Mouse (Mus musculus) MEL (cell line): ENCODE results near the gene Pptc7. TPM values are rescaled to one million over a fixed set of nuclear protein-coding genes. Genes with fewer than 3 reads are reported as not detected.

Source experiments
- DNase-seq: peaks from one replicate; pipeline ENCODE4 v3.0.0; 2011; ENCODE audit warnings: low read depth, low spot score
- H3K27ac ChIP-seq: 2 replicates; pipeline ENCODE4 v1.5.1; 2012; ENCODE audit warnings: low read depth, mild to moderate bottlenecking, control low read depth, low read length, moderate library complexity; ENCODE audit not compliant: control insufficient read depth
- H3K27me3 ChIP-seq, 2 experiments: fragments of 150-350 bp in 1 of 2; sonication (generic) in 1 of 2; 2 replicates each; pipeline ENCODE4 v1.6.1; 2012; ENCODE audit warnings: low read length in 2 of 2, mild to moderate bottlenecking in 2 of 2, improper control_type of control experiment in 1 of 2, moderate library complexity in 1 of 2; ENCODE audit not compliant: insufficient read depth in 2 of 2, control insufficient read depth in 1 of 2
- H3K36me3 ChIP-seq, 2 experiments: 2 replicates each; pipeline ENCODE4 v1.6.1; 2012 to 2014; ENCODE audit warnings: low read length in 2 of 2, improper control_type of control experiment in 1 of 2, inconsistent platforms in 1 of 2, mild to moderate bottlenecking in 1 of 2; ENCODE audit not compliant: insufficient read depth in 2 of 2, control insufficient read depth in 1 of 2
- H3K4me1 ChIP-seq, 2 experiments: fragments of 150-350 bp in 1 of 2; sonication (generic) in 1 of 2; 2 replicates each; pipeline ENCODE4 v1.6.1; 2012; ENCODE audit warnings: low read length in 2 of 2, improper control_type of control experiment in 1 of 2, mild to moderate bottlenecking in 1 of 2; ENCODE audit not compliant: insufficient read depth in 2 of 2, control insufficient read depth in 1 of 2
- H3K4me3 ChIP-seq, 2 experiments: fragments of 150-350 bp in 1 of 2; sonication (generic) in 1 of 2; 2 replicates each; pipeline ENCODE4 v1.5.1; 2012; ENCODE audit warnings: low read depth in 2 of 2, low read length in 2 of 2, mild to moderate bottlenecking in 2 of 2, moderate library complexity in 2 of 2, control low read depth in 1 of 2, improper control_type of control experiment in 1 of 2; ENCODE audit not compliant: control insufficient read depth in 1 of 2, insufficient read depth in 1 of 2
- H3K79me2 ChIP-seq: 2 replicates; pipeline ENCODE4 v1.6.1; 2012; ENCODE audit warnings: mild to moderate bottlenecking, low read length, moderate library complexity; ENCODE audit not compliant: control insufficient read depth, poor library complexity, insufficient read depth
- H3K9ac ChIP-seq: 2 replicates; pipeline ENCODE4 v1.6.1; 2012; ENCODE audit warnings: low read depth, mild to moderate bottlenecking, control low read depth, low read length, moderate library complexity; ENCODE audit not compliant: control insufficient read depth, poor library complexity, severe bottlenecking
- H3K9me3 ChIP-seq: fragments of 150-350 bp; sonication (generic); replicated peaks from 2 replicates; pipeline ENCODE4 v1.6.1; 2012; ENCODE audit warnings: mild to moderate bottlenecking, low read length, improper control_type of control experiment, moderate library complexity; ENCODE audit not compliant: insufficient read depth
- BHLHE40 ChIP-seq: IDR thresholded peaks from 2 replicates; pipeline ENCODE4 v1.6.1; 2012; ENCODE audit warnings: low read depth, mild to moderate bottlenecking, inconsistent platforms, low read length, improper control_type of control experiment, borderline replicate concordance
- CHD1 ChIP-seq: IDR thresholded peaks from 2 replicates; pipeline ENCODE4 v1.6.1; 2012; ENCODE audit warnings: low read depth, mild to moderate bottlenecking, inconsistent platforms, low read length, improper control_type of control experiment
- ELF1 ChIP-seq: IDR thresholded peaks from 2 replicates; pipeline ENCODE4 v1.6.1; 2014; ENCODE audit warnings: low read depth, mild to moderate bottlenecking, inconsistent platforms, low read length, improper control_type of control experiment, moderate library complexity
- GABPA ChIP-seq: IDR thresholded peaks from 2 replicates; pipeline ENCODE4 v1.6.1; 2012; ENCODE audit warnings: low read depth, mild to moderate bottlenecking, inconsistent platforms, low read length, improper control_type of control experiment, moderate library complexity
- MAZ ChIP-seq: IDR thresholded peaks from 2 replicates; pipeline ENCODE4 v1.6.1; 2012; ENCODE audit warnings: low read depth, mild to moderate bottlenecking, inconsistent platforms, low read length, improper control_type of control experiment
- MXI1 ChIP-seq: IDR thresholded peaks from 2 replicates; pipeline ENCODE4 v1.6.1; 2011; ENCODE audit warnings: mild to moderate bottlenecking, low read depth, low read length, improper control_type of control experiment
- RCOR1 ChIP-seq: IDR thresholded peaks from 2 replicates; pipeline ENCODE4 v1.6.1; 2012; ENCODE audit warnings: low read depth, mild to moderate bottlenecking, inconsistent platforms, low read length, improper control_type of control experiment
- TBP ChIP-seq: IDR thresholded peaks from 2 replicates; pipeline ENCODE4 v1.8.0; 2011; ENCODE audit warnings: low read depth, low read length, improper control_type of control experiment
- UBTF ChIP-seq: IDR thresholded peaks from 2 replicates; pipeline ENCODE4 v1.6.1; 2012; ENCODE audit warnings: low read depth, mild to moderate bottlenecking, inconsistent platforms, low read length, improper control_type of control experiment, moderate library complexity, borderline replicate concordance; ENCODE audit not compliant: insufficient read depth
- USF2 ChIP-seq, 2 experiments: IDR thresholded peaks; 2 replicates each; pipeline ENCODE4 v1.6.1; 2011 to 2012; ENCODE audit warnings: improper control_type of control experiment in 2 of 2, low read length in 2 of 2, borderline replicate concordance in 1 of 2, inconsistent platforms in 1 of 2, low read depth in 1 of 2, mild to moderate bottlenecking in 1 of 2; ENCODE audit not compliant: insufficient read depth in 1 of 2
- ZC3H11A ChIP-seq: IDR thresholded peaks from 2 replicates; pipeline ENCODE4 v1.6.1; 2012; ENCODE audit warnings: low read depth, mild to moderate bottlenecking, inconsistent platforms, low read length, improper control_type of control experiment
- ZNF384 ChIP-seq: IDR thresholded peaks from 2 replicates; pipeline ENCODE4 v1.6.1; 2012; ENCODE audit warnings: low read depth, mild to moderate bottlenecking, inconsistent platforms, low read length, improper control_type of control experiment
- polyA plus RNA-seq, 2 experiments: library from polyadenylated mRNA; stranded (reverse) in 1 of 2; unstranded in 1 of 2; fragments of >175 nt in 1 of 2; fragments of >200 nt in 1 of 2; gene quantifications; 2 replicates each; pipeline versions ENCODE4 v1.2.1 to v1.2.4; 2012; ENCODE audit warnings: low replicate concordance in 2 of 2, low read depth in 1 of 2; ENCODE audit not compliant: insufficient read length in 2 of 2, insufficient read depth in 1 of 2, missing spikeins in 1 of 2
- total RNA-seq: library from RNA; depleted of rRNA; stranded (reverse); fragments of 300-350 nt; gene quantifications from 2 replicates; pipeline ENCODE4 v1.2.3, GENCODE M21; 2012

Gene Pptc7
- total and polyA plus RNA-seq, 3 experiments, result 17.3 to 22.3 TPM; not detected in 1

- H3K36me3 ChIP-seq, result peaks cover 0 to 31% of the 10 kb centered on the region in 2 experiments; a peak in 2 of 4 replicates
- H3K9ac ChIP-seq, result no peak overlapping the region
- no peaks in the 10 kb centered on the region for H3K9me3 ChIP-seq
- DNase-seq, result no peak
- peak; percentile 49; the same call in 1 of the 2 replicates for TF ChIP-seq BHLHE40
- TF ChIP-seq UBTF, result no peak
- TF ChIP-seq ZC3H11A, result no peak
- TF ChIP-seq RCOR1, result no peak
- no peak for TF ChIP-seq MXI1
- peak; percentile 63 for TF ChIP-seq ZNF384
- H3K79me2 ChIP-seq, result peaks cover 7% of the 10 kb centered on the region
- 0 out of 4 replicates have a peak, but pooled peaks cover 0 to 2% of the 10 kb centered on the region in 2 experiments for H3K27me3 ChIP-seq
- H3K4me1 ChIP-seq, result peaks cover 13 to 32% of the 10 kb centered on the region in 2 experiments
- no peak overlapping the region for H3K27ac ChIP-seq
- H3K4me3 ChIP-seq, result no peak overlapping the region
Measured at GRCm38 (mm10) chr5:122279799-122280421, 4.3 kb upstream of the Pptc7 start.

GRCm38 (mm10) chr5:122280422-122280826, 3.7 kb upstream of the Pptc7 start:
- peaks cover 13 to 30% of the 10 kb centered on the region in 2 experiments for H3K4me1 ChIP-seq
- TF ChIP-seq MAZ (no peak), ELF1 (no peak), CHD1 (no peak), TBP (no peak), ZC3H11A (no peak), USF2 (IDR thresholded peaks at IDR 0.05; ENCODE audit: borderline replicate concordance in 1 of 2, insufficient read depth in 1 of 2, low read depth in 1 of 2, low read length in 2 of 2) (no peak), GABPA (no peak)
- peaks cover 12% of the 10 kb centered on the region for H3K79me2 ChIP-seq
- peaks cover 0 to 31% of the 10 kb centered on the region in 2 experiments; a peak in 2 of 4 replicates for H3K36me3 ChIP-seq
- no peaks in the 10 kb centered on the region for H3K27me3 ChIP-seq
- no peak for DNase-seq
- H3K9me3 ChIP-seq, result no peaks in the 10 kb centered on the region
- no peak overlapping the region for H3K27ac ChIP-seq
- no peak overlapping the region for H3K4me3 ChIP-seq
- H3K9ac ChIP-seq, result no peak overlapping the region
